Mouse (Mus musculus): ENCODE measurements around the gene Srgap1. TPM values are rescaled to one million over a fixed set of nuclear protein-coding genes. Genes with fewer than 3 reads are reported as not detected.

The Srgap1 gene
- polyA plus RNA-seq, 1 experiment = 1.0 TPM

DNA sequence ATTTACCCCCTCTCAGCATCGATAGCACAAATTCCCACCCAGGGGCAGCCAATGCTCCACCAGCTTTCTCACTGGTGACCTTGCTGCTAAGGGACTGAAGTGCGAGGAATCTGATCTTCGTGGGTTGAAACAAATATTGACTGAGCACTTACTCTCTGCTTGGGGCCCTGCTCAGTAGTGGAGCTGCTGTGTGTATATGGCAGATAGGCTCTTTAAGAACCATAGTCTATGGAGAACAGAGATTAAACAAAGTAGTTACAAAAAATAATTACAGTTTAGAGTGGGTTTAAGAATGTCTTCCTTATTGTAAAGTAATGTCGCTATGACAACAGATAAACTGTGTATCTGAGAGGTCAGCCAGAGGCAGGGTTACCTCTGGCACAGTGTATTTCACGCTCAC lies 16.7 kb downstream of the Srgap1 start:
- H3K4me1 ChIP-seq (ENCODE audit: control insufficient read depth, insufficient read depth, low read length) = no peaks in the 10 kb centered on the region
- 80% methylated on average over 5 of the region's 5 CpGs for WGBS
- TF ChIP-seq POLR2A (IDR thresholded peaks at IDR 0.05; ENCODE audit: borderline replicate concordance, control insufficient read depth, low read depth, low read length) (no peak), CTCF (IDR thresholded peaks at IDR 0.05; ENCODE audit: control insufficient read depth, insufficient read depth, low read length) (no peak)
- no peak overlapping the region for H3K4me3 ChIP-seq (replicated peaks; ENCODE audit: control insufficient read depth, low read depth, low read length)
- no peak overlapping the region for H3K27ac ChIP-seq (ENCODE audit: control insufficient read depth, insufficient read depth, low read depth, low read length, poor library complexity)

DNA sequence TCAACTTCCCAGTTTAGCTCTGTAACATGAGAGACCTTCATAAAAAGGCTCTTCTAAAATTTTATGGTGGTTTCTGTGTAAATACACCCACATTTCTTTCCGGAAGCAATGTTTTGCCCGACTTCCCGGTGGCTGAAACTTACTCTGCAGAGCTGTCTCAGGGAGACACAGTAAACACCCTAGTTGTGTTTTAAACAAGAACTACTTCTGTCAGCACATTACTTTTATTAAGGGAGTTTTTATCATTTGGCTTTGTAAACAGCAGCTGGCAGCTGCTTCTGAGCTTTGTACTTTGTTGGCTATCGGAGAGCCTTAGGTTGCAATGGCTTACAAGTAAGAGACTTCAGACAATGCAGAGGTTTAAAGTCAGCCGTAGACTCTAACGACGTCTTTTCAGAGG lies 17.4 kb downstream of the Srgap1 start:
- Histone ChIP-seq H3K4me1 (ENCODE audit: control insufficient read depth, insufficient read depth, low read length) (no peaks in the 10 kb centered on the region), H3K27ac (ENCODE audit: control insufficient read depth, insufficient read depth, low read depth, low read length, poor library complexity) (no peak overlapping the region), H3K4me3 (replicated peaks; ENCODE audit: control insufficient read depth, low read depth, low read length) (no peak overlapping the region)
- 22% methylated on average over 7 of the region's 7 CpGs for WGBS
- TF ChIP-seq POLR2A (IDR thresholded peaks at IDR 0.05; ENCODE audit: borderline replicate concordance, control insufficient read depth, low read depth, low read length) = no peak
- TF ChIP-seq CTCF (IDR thresholded peaks at IDR 0.05; ENCODE audit: control insufficient read depth, insufficient read depth, low read length) = no peak

DNA sequence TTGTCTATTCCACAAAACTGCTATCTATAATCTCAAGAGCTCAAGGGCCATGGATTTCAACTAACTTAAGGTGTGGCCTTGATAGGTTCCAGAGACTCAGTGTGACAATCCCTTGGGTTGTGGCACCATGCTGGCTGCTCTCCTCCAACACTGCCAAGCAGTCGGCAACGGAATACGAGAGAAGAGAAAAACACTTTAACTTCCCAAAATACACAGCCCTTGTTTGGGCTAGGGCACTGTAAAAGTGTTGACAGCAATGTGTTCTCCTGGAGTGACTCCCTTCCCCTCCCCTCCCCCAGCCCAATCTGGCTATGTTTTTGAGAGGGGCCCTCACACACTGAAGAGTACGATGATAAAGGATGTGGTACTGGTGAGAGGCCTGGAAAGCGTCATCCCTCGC lies 21.9 kb downstream of the Srgap1 start:
- TF ChIP-seq CTCF (IDR thresholded peaks at IDR 0.05; ENCODE audit: control insufficient read depth, insufficient read depth, low read length) (no peak), POLR2A (IDR thresholded peaks at IDR 0.05; ENCODE audit: borderline replicate concordance, control insufficient read depth, low read depth, low read length) (no peak)
- Histone ChIP-seq H3K4me3 (replicated peaks; ENCODE audit: control insufficient read depth, low read depth, low read length) (no peak overlapping the region), H3K27ac (ENCODE audit: control insufficient read depth, insufficient read depth, low read depth, low read length, poor library complexity) (no peak overlapping the region), H3K4me1 (ENCODE audit: control insufficient read depth, insufficient read depth, low read length) (no peaks in the 10 kb centered on the region)
- 86% methylated on average over 6 of the region's 6 CpGs for WGBS

DNA sequence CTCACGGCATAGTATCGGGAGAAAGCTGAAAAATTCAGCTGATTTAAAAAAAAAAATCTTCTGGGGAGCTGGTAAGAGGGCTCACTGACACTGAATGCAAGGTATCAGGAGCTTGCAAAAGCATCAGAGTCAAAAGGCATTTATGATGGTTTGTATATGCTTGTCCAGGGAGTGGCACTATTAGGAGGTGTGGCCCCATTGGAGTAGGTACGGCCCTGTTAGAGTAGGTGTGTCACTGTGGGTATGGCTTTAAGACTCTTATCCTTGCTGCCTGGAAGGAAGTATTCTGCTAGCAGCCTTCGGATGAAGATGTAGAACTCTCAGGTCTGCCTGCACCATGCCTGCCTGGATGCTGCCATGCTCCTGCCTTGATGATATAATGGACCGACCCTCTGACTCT lies 26.2 kb downstream of the Srgap1 start:
- no peaks in the 10 kb centered on the region for H3K4me1 ChIP-seq (ENCODE audit: control insufficient read depth, insufficient read depth, low read length)
- H3K4me3 ChIP-seq (replicated peaks; ENCODE audit: control insufficient read depth, low read depth, low read length) = no peak overlapping the region
- 84% methylated on average over 5 of the region's 5 CpGs for WGBS
- no peak overlapping the region for H3K27ac ChIP-seq (ENCODE audit: control insufficient read depth, insufficient read depth, low read depth, low read length, poor library complexity)
- TF ChIP-seq CTCF (IDR thresholded peaks at IDR 0.05; ENCODE audit: control insufficient read depth, insufficient read depth, low read length) (no peak), POLR2A (IDR thresholded peaks at IDR 0.05; ENCODE audit: borderline replicate concordance, control insufficient read depth, low read depth, low read length) (no peak)

DNA sequence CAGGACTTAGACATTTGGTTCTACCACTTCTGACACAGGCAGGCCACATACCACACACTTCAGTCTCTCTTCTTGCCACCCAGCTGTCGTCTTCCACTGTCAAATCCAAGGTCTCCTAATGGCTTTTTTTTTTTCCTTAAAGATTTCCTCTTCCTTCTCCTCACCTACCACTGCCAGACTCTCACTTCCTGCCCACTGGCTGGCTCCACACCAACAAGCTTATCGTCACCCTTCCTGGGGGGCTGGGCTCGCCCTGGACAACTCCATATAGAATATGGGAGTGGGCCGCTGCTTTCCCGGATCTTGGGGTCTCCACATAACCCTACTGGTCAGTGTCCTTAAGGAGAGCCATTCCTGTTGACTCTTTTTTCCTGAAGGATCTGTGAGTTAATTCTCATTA lies 26.9 kb downstream of the Srgap1 start:
- H3K4me1 ChIP-seq (ENCODE audit: control insufficient read depth, insufficient read depth, low read length) = no peaks in the 10 kb centered on the region
- TF ChIP-seq POLR2A (IDR thresholded peaks at IDR 0.05; ENCODE audit: borderline replicate concordance, control insufficient read depth, low read depth, low read length) = no peak
- TF ChIP-seq CTCF (IDR thresholded peaks at IDR 0.05; ENCODE audit: control insufficient read depth, insufficient read depth, low read length) = no peak
- H3K27ac ChIP-seq (ENCODE audit: control insufficient read depth, insufficient read depth, low read depth, low read length, poor library complexity) = no peak overlapping the region
- no peak overlapping the region for H3K4me3 ChIP-seq (replicated peaks; ENCODE audit: control insufficient read depth, low read depth, low read length)
- WGBS = 54% methylated on average over 5 of the region's 5 CpGs

DNA sequence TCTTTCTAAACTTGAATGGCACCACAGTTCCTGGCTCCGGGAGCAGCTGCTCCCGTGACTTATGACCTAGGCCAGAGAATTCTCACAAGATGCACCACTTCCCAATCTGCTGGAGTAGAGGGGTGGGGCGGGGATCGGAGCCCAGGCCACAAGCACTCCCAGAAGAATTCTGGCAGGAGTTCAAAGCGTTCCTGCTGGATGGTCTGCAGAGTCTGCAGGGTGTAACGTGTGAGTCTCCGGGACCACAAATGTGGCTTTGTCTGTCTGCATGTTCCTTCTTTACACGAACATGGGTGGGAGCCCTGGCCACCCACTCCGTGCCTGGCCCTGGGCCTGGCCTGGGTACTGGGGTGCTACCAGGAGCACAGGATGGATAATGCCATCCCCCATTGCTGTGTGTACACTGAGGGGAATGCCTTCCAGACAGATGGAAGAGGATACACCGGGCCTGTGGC lies 28.5 kb downstream of the Srgap1 start:
- no peak for TF ChIP-seq POLR2A (IDR thresholded peaks at IDR 0.05; ENCODE audit: borderline replicate concordance, control insufficient read depth, low read depth, low read length)
- TF ChIP-seq CTCF (IDR thresholded peaks at IDR 0.05; ENCODE audit: control insufficient read depth, insufficient read depth, low read length) = no peak
- no peak overlapping the region for H3K27ac ChIP-seq (ENCODE audit: control insufficient read depth, insufficient read depth, low read depth, low read length, poor library complexity)
- 81% methylated on average over 10 of the region's 10 CpGs for whole genome bisulfite sequencing
- H3K4me3 ChIP-seq (replicated peaks; ENCODE audit: control insufficient read depth, low read depth, low read length) = no peak overlapping the region
- H3K4me1 ChIP-seq (ENCODE audit: control insufficient read depth, insufficient read depth, low read length) = no peaks in the 10 kb centered on the region

DNA sequence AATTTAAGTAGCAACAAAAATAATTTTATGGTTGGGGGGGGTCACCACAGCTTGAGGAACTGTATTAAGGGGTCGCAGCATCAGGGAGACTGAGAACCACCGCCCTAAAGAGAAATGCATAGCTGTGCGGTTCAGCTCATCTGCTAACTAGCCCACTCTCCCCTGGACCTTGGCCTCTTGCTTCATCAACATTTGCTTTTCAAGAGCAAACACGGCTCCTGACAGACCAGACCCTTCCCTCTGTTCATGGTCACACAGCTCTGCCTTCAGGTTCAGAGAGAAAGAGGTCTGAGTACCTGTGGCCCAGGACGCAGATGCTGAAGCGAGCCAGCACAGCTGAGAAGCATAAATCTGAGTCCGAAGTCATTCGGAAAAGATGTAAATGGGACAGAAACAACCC lies 29.4 kb downstream of the Srgap1 start:
- TF ChIP-seq CTCF (IDR thresholded peaks at IDR 0.05; ENCODE audit: control insufficient read depth, insufficient read depth, low read length) (no peak), POLR2A (IDR thresholded peaks at IDR 0.05; ENCODE audit: borderline replicate concordance, control insufficient read depth, low read depth, low read length) (no peak)
- 88% methylated on average over 8 of the region's 8 CpGs for WGBS

DNA sequence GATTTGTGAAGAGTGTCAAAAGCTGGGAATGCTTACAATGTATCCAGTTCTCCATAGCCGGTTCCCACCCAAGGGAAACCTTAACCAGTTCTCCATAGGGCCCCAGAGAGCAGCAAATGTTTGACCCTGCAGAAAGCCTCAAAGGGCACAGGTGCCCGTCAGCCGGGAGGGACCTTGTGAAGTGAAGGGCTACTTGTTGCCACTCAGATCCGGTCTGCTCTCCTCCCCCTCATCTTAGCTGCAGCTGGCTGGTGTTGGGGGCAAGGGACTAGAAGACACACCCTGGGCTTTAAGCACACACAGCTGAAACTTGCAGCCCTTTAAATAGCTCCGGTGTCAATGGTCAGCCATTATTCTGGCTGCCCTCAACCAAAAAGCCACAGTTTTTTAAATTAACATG lies 30.1 kb downstream of the Srgap1 start:
- WGBS = 84% methylated on average over 5 of the region's 5 CpGs

More for the DNA sequence above, 29.4 kb downstream of the Srgap1 start:
- no peak overlapping the region for H3K27ac ChIP-seq (ENCODE audit: control insufficient read depth, insufficient read depth, low read depth, low read length, poor library complexity)
- H3K4me3 ChIP-seq (replicated peaks; ENCODE audit: control insufficient read depth, low read depth, low read length) = no peak overlapping the region
- H3K4me1 ChIP-seq (ENCODE audit: control insufficient read depth, insufficient read depth, low read length) = no peaks in the 10 kb centered on the region

DNA sequence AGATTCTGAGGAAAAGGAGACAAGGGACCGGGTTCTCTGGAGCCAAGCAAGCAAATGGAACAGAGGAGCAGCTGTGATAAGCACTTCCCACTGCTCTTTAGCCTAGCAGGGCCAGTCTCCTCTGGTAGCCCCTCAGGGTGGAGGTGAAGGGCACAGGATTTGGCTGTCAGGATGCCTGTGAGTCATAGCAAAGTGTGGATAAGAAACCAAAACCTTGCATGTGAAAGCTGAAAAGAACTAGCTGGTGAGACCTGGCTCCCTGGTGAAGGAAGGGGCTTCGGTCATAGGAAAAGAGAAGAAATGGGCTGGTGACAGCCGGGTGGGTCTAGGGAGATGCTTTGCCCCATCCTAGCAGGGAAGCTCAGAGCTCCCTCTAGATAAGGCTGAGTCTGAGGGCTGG lies 30.5 kb downstream of the Srgap1 start:
- WGBS = 74% methylated on average over 3 of the region's 3 CpGs
- Histone ChIP-seq H3K4me1 (ENCODE audit: control insufficient read depth, insufficient read depth, low read length) (no peaks in the 10 kb centered on the region), H3K27ac (ENCODE audit: control insufficient read depth, insufficient read depth, low read depth, low read length, poor library complexity) (no peak overlapping the region), H3K4me3 (replicated peaks; ENCODE audit: control insufficient read depth, low read depth, low read length) (no peak overlapping the region)
- TF ChIP-seq POLR2A (IDR thresholded peaks at IDR 0.05; ENCODE audit: borderline replicate concordance, control insufficient read depth, low read depth, low read length) = no peak
- no peak for TF ChIP-seq CTCF (IDR thresholded peaks at IDR 0.05; ENCODE audit: control insufficient read depth, insufficient read depth, low read length)

More for the DNA sequence above, 30.1 kb downstream of the Srgap1 start:
- H3K27ac ChIP-seq (ENCODE audit: control insufficient read depth, insufficient read depth, low read depth, low read length, poor library complexity) = no peak overlapping the region
- TF ChIP-seq POLR2A (IDR thresholded peaks at IDR 0.05; ENCODE audit: borderline replicate concordance, control insufficient read depth, low read depth, low read length) = no peak
- TF ChIP-seq CTCF (IDR thresholded peaks at IDR 0.05; ENCODE audit: control insufficient read depth, insufficient read depth, low read length) = no peak
- no peak overlapping the region for H3K4me3 ChIP-seq (replicated peaks; ENCODE audit: control insufficient read depth, low read depth, low read length)
- H3K4me1 ChIP-seq (ENCODE audit: control insufficient read depth, insufficient read depth, low read length) = no peaks in the 10 kb centered on the region
